Comparison of ENCODE assay signal across 15 mouse cellular contexts in the genomic region with DNA sequence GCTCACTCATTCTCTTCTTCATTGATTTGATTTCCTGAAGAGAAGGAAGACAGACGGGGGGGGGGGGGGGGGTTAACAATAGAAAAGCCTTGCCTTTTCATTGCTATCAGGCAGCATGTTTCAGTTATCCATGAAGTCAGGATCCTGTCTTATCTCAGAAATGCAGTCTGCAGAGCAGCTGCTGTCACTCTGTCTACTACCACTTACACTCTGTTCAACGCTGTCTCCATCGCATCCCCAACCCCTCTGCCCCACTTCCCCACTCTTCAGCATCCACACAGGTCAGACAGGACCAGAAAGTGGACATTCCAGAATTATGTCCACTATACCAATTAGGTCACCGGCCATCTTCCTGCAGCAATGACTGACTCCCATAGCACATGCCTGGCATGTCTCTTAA.
"Had no signal": no experiment of that assay in that cellular context is flagged by ENCODE, and none has a peak within 500 bp of the region (broad histone marks: within the 10 kb centered on the region; RNA-seq: fewer than 3 reads in every experiment).

No protein-coding gene starts in this region.

- H3K9ac ChIP-seq: limb, embryonic 13.5 days; liver, embryonic 14.5 days; liver, postnatal 0 days; lung, embryonic 14.5 days had no signal

- H3K4me2 ChIP-seq: limb, embryonic 13.5 days; lung, embryonic 14.5 days; midbrain, embryonic 11.5 days had no signal

- H3K9me3 ChIP-seq: limb, embryonic 10.5 days; limb, embryonic 13.5 days; megakaryocyte, embryonic 14.5 days had no signal

- DNase-seq: kidney, adult 9 months; kidney, postnatal 14 days; kidney, postnatal 4 days; liver; liver, postnatal 0 days; lung, embryonic 14.5 days; midbrain, embryonic 14.5 days; thymus, adult 18-20 months had no signal

- H3K27ac ChIP-seq: limb, embryonic 10.5 days; limb, embryonic 13.5 days; liver, embryonic 14.5 days; macrophage had no signal

- ATAC-seq: liver, postnatal 0 days; lung, postnatal 0 days had no signal

- H3K4me3 ChIP-seq: limb, embryonic 10.5 days; limb, embryonic 13.5 days; megakaryocyte, embryonic 14.5 days had no signal

- H3K27me3 ChIP-seq: limb, embryonic 13.5 days; megakaryocyte, embryonic 14.5 days had no signal
